Mouse (Mus musculus): ENCODE measurements around the gene Fmo9. TPM values are rescaled to one million over a fixed set of nuclear protein-coding genes. Genes with fewer than 3 reads are reported as not detected.

The Fmo9 gene
- total and polyA plus RNA-seq, 3 experiments, result not detected

DNA sequence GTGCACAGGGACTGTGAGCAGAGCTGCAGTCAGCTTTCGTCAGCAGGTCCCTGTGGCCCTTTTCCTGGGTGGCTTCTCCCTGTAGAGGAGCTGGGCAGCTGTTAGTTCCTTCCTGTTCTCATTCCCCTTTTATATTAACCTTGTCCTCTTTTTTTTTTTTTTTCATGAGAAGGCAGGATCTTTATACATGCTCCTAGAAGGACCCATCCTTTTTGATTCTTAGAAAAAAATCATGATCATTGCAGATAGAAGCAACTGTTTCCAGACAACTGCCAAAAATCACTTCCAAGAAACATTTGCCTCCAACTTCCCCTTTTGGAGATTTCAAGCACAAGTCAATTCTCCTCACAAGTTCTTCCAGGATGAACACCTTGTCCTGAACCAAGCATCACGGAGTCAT lies 34.1 kb downstream of the Fmo9 start, which contains the start of gene Gm4847:
Gene Gm4847, minus strand, starts transcription at position 101 of the 400 bp plus-strand sequence.
- Histone ChIP-seq H3K27me3 (replicated peaks) (no peaks in the 10 kb centered on the region), H3K36me3 (replicated peaks in 1 of 2; ENCODE audit: control insufficient read depth in 1 of 2, insufficient read depth in 1 of 2, low read length in 1 of 2) (no peaks in the 10 kb centered on the region), H3K9ac (ENCODE audit: insufficient read depth, low read depth) (no peak within 1 kb of the TSS), H3K4me2 (ENCODE audit: insufficient read depth, low read depth, poor library complexity, severe bottlenecking) (no peak within 1 kb of the TSS), H3K79me2 (replicated peaks; ENCODE audit: control insufficient read depth, extremely low read depth, insufficient read depth, poor library complexity, severe bottlenecking) (no peaks in the 10 kb centered on the region), H3K4me3 (replicated peaks in 1 of 3; ENCODE audit: low read depth in 2 of 3, low read length in 2 of 3, poor library complexity in 1 of 3) (no peak within 1 kb of the TSS), H3K27ac (ENCODE audit: insufficient read depth, low read depth) (no peak within 1 kb of the TSS), H3K9me3 (replicated peaks; ENCODE audit: low read length) (no peaks in the 10 kb centered on the region), H3K4me1 (ENCODE audit: control insufficient read depth in 1 of 2, insufficient read depth in 2 of 2) (0 out of 4 replicates have a peak, but pooled peaks cover 0 to 3% of the 10 kb centered on the region in 2 experiments)
- dilution Hi-C loops (cut with MboI; ENCODE audit: extremely low pct_ligation_motif_present, extremely low pct_unique_long_range_greater_than_20kb, low sequenced_read_pairs) (no loop called here), in situ Hi-C loops (cut with MboI; ENCODE audit: low pct_ligation_motif_present, low pct_unique_long_range_greater_than_20kb, low sequenced_read_pairs) (no loop called here)
- TF ChIP-seq TCF12 (IDR thresholded peaks at IDR 0.05; ENCODE audit: low read depth, low read length), result no peak
- TF ChIP-seq MYC (IDR thresholded peaks at IDR 0.05; ENCODE audit: low read depth, low read length), result no peak
- no peak for TF ChIP-seq MEF2A (IDR thresholded peaks at IDR 0.05; ENCODE audit: borderline replicate concordance, low read depth, low read length)
- TF ChIP-seq TBP (conservative IDR thresholded peaks at IDR 0.05; ENCODE audit: low read depth, low read length), result no peak
- no peak for TF ChIP-seq GABPA (IDR thresholded peaks at IDR 0.05; ENCODE audit: insufficient replicate concordance, low read depth, low read length)
- no peak for TF ChIP-seq RAD21 (IDR thresholded peaks at IDR 0.05; ENCODE audit: low read depth, low read length)
- TF ChIP-seq NRF1 (IDR thresholded peaks at IDR 0.05; ENCODE audit: low read depth, low read length), result no peak
- TF ChIP-seq SIN3A (IDR thresholded peaks at IDR 0.05; ENCODE audit: low read length), result no peak
- no peak for TF ChIP-seq CHD1 (IDR thresholded peaks at IDR 0.05; ENCODE audit: low read depth, low read length)
- DNase-seq (ENCODE audit: extremely low read depth), result no peak

Other genes with a start within 250 kb of the Fmo9 start
- gene Gm4846, start 184.3 kb downstream of the Fmo9 start, total RNA-seq (2012; rRNA removed), result not detected in 2 replicates
- not detected in 2 replicates for gene Gm4846, start 184.3 kb downstream of the Fmo9 start, total RNA-seq (2014; rRNA removed)
- not detected in 2 replicates for gene Gm4846, start 184.3 kb downstream of the Fmo9 start, polyA plus RNA-seq (2012; ENCODE audit: insufficient read length, low read depth)
- gene Gm4847, start 34.2 kb downstream of the Fmo9 start, total RNA-seq (2012; rRNA removed), result not detected in 2 replicates
- gene Gm4847, start 34.2 kb downstream of the Fmo9 start, total RNA-seq (2014; rRNA removed), result not detected in 2 replicates
- gene Gm4847, start 34.2 kb downstream of the Fmo9 start, polyA plus RNA-seq (2012; ENCODE audit: insufficient read length, low read depth), result not detected in 2 replicates